Mouse (Mus musculus) cortical plate, adult 2 months (tissue): ENCODE data around the gene Sugt1. TPM values are rescaled to one million over a fixed set of nuclear protein-coding genes. Genes with fewer than 3 reads are reported as not detected.

Source experiments
- H3K27ac ChIP-seq: fragments of 200-500 bp; 2 replicates; pipeline ENCODE4 v1.5.1; 2012; ENCODE audit warnings: low read length, control low read depth, inconsistent platforms; ENCODE audit not compliant: insufficient read depth
- H3K4me1 ChIP-seq: fragments of 200-500 bp; 2 replicates; pipeline ENCODE4 v1.6.1; 2011; ENCODE audit warnings: low read length; ENCODE audit not compliant: control insufficient read depth, insufficient read depth
- H3K4me3 ChIP-seq: fragments of 200-500 bp; 2 replicates; pipeline ENCODE4 v1.5.1; 2011; ENCODE audit warnings: mild to moderate bottlenecking, low read length, control low read depth; ENCODE audit not compliant: insufficient read depth
- CTCF ChIP-seq: fragments of 200-500 bp; IDR thresholded peaks from 2 replicates; pipeline ENCODE4 v1.5.1; 2011; ENCODE audit warnings: mild to moderate bottlenecking, control low read depth, low read length; ENCODE audit not compliant: insufficient read depth; ENCODE audit errors: extremely low read depth
- POLR2A ChIP-seq: fragments of 200-500 bp; IDR thresholded peaks from 2 replicates; pipeline ENCODE4 v1.6.1; 2011; ENCODE audit warnings: mild to moderate bottlenecking, low read length, control low read depth; ENCODE audit not compliant: insufficient read depth; ENCODE audit errors: extremely low read depth
- polyA plus RNA-seq: library from polyadenylated mRNA; depleted of rRNA; stranded (reverse); fragments of >200 nt; gene quantifications from 2 replicates; pipeline ENCODE4 v1.2.3, GENCODE M21; 2012; rRNA removed

Gene Sugt1
- polyA plus RNA-seq: 40.5 and 44.4 TPM in 2 replicates

DNA sequence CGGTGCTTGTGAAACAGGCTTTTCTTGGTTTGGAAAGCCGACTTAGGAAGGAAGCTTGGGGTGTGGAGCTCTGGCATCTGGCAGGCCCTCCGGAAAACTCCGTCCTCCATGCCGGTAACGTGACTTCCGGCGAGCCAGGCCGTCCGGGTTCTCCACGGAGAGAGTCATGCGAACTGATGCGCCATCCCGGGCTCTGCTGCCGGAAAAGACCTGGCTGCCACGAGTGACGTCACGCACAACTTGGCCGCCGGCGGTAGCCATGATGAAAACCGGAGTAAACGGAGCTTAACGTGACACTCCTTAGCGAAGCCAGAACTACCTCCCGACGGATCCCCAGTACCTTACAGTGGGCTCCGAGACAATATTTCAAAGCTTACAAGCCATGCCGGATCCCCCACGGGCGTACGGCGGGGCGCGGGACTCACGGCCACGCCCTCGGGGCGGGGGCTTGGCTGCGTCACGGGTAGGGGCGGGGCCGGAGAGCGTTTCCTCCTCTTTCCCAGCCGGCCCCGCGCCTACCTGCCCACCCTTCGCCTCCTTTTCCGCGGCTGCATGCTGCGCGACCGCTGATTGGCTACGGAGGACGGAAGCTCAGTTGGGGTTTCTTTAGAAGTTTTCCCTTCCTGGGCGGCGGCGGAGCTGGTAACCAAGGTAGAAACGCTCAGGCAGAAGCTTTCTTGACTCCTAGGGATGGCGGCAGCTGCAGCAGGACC lies at the start of gene Sugt1:
TSS of gene Sugt1 (plus strand) at position 553 of the 713 bp plus-strand sequence.
- Histone ChIP-seq H3K4me1 (peaks cover 2% of the 10 kb centered on the region), H3K4me3 (peak within 1 kb of the TSS; percentile 84), H3K27ac (peak within 1 kb of the TSS; percentile 97)
- peak; percentile 74 for TF ChIP-seq POLR2A
- no peak for TF ChIP-seq CTCF

DNA sequence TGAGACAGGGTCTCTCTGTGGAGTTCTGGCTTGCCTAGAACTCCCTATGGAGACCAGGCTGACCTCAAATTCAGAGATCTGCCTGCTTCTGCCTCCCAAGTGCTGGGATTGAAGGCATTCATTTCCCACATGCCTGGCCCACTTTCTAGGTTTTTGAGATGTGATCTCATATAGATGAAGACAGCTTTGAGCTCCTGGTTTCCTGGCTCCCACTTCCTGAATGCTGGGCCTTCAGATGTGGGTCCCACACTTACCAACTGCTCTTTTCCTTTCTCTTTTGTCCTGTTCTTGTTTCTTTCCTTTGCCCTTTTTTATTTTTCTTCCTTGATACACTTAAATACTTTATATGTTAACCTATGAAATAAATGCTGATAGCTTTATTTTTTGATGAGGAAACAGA lies 49.6 kb upstream of the Sugt1 start:
- Histone ChIP-seq H3K4me3 (no peak overlapping the region), H3K4me1 (no peaks in the 10 kb centered on the region), H3K27ac (no peak overlapping the region)
- TF ChIP-seq POLR2A: no peak
- no peak for TF ChIP-seq CTCF

DNA sequence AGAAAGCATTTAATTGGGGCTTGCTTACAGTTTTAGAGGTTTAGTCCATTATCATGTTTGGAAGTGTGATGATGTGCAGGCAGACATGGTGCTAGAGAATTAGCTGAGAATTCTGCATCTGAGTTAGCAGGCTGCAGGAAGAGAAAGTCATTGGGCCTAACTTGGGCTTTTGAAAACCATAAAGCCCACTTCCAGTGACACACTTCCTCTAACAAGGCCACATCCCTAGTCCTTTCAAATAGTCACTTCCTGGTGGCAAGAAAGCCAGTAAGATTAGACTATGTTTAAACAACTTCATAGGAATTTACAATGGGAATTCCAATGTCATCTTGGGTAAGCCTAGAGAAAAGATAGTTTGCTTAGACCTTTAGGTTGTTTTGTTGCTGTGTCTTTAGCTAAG lies 45.9 kb upstream of the Sugt1 start:
- TF ChIP-seq POLR2A (no peak), CTCF (no peak)
- no peak overlapping the region for H3K4me3 ChIP-seq
- no peaks in the 10 kb centered on the region for H3K4me1 ChIP-seq
- no peak overlapping the region for H3K27ac ChIP-seq

DNA sequence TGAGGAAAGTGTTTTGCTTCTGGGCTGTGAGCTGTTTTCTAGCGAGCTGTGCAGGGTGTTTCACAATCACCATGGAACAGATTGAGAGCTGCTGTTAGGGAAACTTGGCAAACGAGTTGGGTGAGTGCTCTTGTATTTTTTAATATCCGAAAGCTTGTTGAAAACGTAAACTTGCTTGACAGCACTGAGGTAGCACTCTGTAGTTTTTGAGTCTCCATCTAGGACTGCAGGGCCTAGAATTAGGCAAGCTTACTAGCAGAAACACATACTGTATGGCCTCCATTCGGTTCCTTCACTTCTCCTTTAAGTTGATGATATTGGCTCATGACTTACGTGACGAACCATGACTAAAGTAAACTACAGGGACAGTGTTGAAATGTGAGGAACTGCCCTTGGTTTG lies 38.1 kb upstream of the Sugt1 start:
- peak overlapping the region; percentile 59; the same call in 1 of the 2 replicates for H3K27ac ChIP-seq
- H3K4me3 ChIP-seq: no peak overlapping the region
- TF ChIP-seq CTCF (no peak), POLR2A (no peak)
- H3K4me1 ChIP-seq: no peaks in the 10 kb centered on the region; the same call in 1 of the 2 replicates

DNA sequence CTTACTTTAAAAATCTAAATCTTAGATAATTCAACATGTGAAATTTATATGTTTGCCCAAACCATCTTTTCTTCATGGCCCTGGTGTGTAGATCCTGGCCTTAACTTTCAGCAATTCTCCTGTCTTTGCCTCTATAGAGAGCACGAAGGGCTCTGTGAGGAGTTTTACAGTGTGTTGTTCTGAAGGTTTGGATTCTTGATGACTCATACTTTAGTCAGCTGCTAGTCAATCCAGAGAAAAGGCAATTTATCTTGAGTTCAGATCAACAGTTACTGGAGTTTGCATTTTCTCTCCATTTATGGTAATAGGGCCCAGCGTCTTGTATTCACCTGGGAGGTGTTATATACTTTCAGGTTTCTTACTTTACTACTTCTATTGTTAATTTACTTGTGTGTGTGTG lies 35.6 kb upstream of the Sugt1 start:
- Histone ChIP-seq H3K4me1 (no peaks in the 10 kb centered on the region; the same call in 1 of the 2 replicates), H3K27ac (no peak overlapping the region)
- TF ChIP-seq CTCF: no peak
- no peak for TF ChIP-seq POLR2A

DNA sequence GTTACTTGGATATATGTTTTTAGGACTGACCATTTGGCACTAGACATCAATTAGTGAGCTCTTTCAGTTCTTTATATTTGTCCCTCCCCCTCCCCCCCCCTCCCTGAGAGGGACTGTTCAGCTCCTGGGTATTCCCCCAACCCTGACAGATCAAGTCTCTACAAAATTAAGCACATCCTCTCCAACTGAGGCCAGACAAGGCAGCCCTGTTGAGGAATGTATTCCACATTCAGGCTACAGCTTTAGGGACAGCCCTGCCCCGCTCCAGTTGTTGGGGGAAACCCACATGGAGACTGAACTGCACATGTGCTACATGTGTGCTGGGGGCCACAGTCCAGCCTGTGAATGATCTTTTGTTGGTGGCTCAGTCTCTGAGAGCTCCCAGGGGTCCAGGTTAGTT lies 34.6 kb upstream of the Sugt1 start:
- Histone ChIP-seq H3K27ac (no peak overlapping the region), H3K4me1 (no peaks in the 10 kb centered on the region; the same call in 1 of the 2 replicates), H3K4me3 (no peak overlapping the region)
- no peak for TF ChIP-seq POLR2A
- TF ChIP-seq CTCF: no peak

More for the DNA sequence above, 35.6 kb upstream of the Sugt1 start:
- H3K4me3 ChIP-seq: no peak overlapping the region

DNA sequence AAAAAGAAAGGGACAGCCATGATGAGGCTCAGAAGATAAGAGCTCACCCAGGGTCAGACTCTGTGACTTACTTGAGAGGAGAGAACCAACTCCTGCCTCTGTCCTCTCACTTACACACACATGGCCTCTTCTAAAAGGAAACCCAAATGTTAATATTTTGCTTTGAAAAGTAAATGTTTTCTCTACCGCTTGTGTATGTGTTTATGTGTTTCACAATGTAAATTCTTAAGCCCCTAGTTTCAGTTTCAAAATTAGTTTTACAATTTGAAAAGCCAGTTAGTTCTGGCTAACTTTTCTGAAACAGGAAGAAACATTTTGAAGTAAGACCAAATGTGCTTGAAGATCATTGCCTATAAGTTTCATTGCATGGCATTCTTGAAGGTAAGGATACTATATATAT lies 29.7 kb upstream of the Sugt1 start:
- Histone ChIP-seq H3K4me3 (no peak overlapping the region), H3K4me1 (no peaks in the 10 kb centered on the region), H3K27ac (no peak overlapping the region)
- TF ChIP-seq POLR2A (no peak), CTCF (no peak)

DNA sequence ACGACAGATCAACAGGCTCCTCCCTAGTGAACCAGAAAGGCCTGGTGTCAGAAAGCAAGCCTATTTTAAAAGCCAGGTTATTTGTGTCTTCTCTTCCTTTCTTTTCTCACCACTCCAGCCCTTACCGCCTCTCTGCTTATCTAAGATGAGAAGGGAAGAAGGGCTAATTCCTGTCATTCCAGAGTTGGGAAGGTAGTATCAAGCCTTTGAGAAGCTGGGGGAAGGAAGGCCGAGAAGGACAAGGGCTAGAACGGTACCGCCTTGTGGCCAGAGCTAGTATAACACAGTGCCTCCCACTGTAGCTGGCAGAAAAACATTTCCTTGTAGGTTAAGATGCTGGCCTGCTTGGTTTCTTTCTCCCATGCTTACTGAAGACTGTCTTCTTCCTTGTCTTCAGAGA lies 24.7 kb upstream of the Sugt1 start:
- TF ChIP-seq POLR2A: no peak
- peak; percentile 60 for TF ChIP-seq CTCF
- Histone ChIP-seq H3K27ac (no peak overlapping the region), H3K4me3 (no peak overlapping the region), H3K4me1 (no peaks in the 10 kb centered on the region)

DNA sequence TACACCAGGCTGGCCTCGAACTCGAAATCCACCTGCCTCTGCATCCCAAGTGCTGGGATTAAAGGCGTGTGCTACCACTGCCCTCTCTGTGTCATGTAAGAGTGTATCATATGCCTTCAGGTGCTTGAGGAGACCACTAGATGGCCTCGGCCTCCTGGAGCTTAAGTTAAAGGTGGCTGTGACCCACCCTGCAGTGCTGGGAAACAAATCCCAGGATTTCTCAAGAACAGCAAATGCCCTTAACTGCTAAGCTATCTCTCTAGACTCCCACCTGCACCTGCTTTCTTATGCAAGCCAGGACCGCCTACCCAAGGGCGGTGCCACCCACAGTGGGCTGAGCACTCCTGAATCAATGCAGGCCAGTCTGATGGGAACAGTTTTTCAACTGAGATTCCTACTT lies 22.7 kb upstream of the Sugt1 start:
- Histone ChIP-seq H3K4me3 (no peak overlapping the region), H3K27ac (no peak overlapping the region), H3K4me1 (no peaks in the 10 kb centered on the region)
- TF ChIP-seq POLR2A (no peak), CTCF (0 out of 2 replicates have a peak, but pooled peaks have one; percentile 7)

DNA sequence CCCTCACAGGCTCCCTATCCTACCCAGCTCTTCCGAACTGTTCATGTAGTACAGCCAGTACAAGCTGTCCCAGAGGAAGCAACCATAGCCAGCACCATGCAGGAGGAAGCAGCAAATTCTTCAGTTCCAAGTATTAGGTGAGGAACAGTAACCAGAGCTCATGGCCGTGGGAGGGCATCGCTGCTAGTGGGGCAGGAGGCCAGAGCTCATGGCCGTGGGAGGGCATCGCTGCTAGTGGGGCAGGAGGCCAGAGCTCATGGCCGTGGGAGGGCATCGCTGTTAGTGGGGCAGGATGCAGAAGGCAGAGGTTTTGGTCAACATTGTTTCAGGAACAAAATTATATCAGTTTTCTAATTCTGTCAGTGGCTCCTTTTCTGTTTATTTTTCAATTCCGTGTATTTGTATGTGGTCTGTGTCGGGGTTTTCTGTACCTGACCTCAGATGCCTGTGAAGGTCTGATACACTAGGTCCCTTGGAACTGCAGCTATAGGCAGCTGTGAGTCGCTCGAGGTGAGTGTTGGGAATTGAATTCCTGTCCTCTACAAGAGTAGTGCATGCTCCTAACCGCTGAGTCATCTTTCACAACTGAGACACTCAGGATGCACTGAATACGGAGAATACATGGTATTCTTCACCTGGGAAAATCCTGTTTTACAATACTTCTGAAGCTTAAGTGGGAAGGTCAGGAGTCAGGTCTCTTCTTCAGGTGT lies 13.9 kb upstream of the Sugt1 start:
- Histone ChIP-seq H3K4me3 (no peak overlapping the region), H3K4me1 (no peaks in the 10 kb centered on the region), H3K27ac (no peak overlapping the region)
- TF ChIP-seq CTCF (no peak), POLR2A (no peak)
